Mouse (Mus musculus): ENCODE measurements around the gene Hoxa4. TPM values are rescaled to one million over a fixed set of nuclear protein-coding genes. Genes with fewer than 3 reads are reported as not detected.
A peak's percentile ranks its signal among the peaks of the same experiment; 100 is the strongest.

The Hoxa4 gene
- polyA plus RNA-seq, 1 experiment from 2014 or later = 6.8 TPM

DNA sequence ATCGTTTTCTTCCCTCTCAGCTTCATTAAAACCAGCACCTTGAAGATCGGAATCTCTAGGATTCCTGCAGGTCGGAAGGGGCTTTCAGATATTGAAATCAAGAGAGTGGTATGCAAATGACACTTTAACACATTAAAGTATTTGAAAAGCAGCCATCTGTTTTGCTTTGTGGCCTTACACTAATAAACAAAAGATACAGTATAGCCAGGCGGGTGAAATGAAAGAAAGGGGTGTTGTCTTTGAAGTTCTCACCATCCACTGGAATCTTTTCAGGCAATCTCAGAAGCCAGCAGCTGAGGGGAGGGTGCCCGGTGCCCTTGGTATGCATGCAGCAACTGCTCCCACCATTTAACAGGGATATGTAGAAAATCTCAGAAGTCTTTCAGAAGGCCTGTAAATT lies 37.5 kb downstream of the Hoxa4 start:
- no peak overlapping the region for H3K27ac ChIP-seq (ENCODE audit: low read length)
- H3K4me1 ChIP-seq (ENCODE audit: control insufficient read depth, insufficient read depth, low read length) = peaks cover 11% of the 10 kb centered on the region
- H3K9me3 ChIP-seq (ENCODE audit: control insufficient read depth, low read depth, low read length) = no peaks in the 10 kb centered on the region
- 57% methylated on average over 5 of the region's 5 CpGs for WGBS
- ATAC-seq (ENCODE audit: insufficient number of reproducible peaks, insufficient read depth, low FRiP score, low read depth) = no peak
- no peak overlapping the region for H3K9ac ChIP-seq (replicated peaks; ENCODE audit: low read depth, low read length)
- H3K27me3 ChIP-seq (ENCODE audit: control insufficient read depth, insufficient read depth, low read length) = 0 out of 2 replicates have a peak, but pooled peaks cover 3% of the 10 kb centered on the region
- no peak overlapping the region for H3K4me2 ChIP-seq (replicated peaks; ENCODE audit: low read depth, low read length)
- no peak overlapping the region for H3K4me3 ChIP-seq (ENCODE audit: low read depth, low read length)
- H3K36me3 ChIP-seq (ENCODE audit: control insufficient read depth, insufficient read depth, low read length) = no peaks in the 10 kb centered on the region

DNA sequence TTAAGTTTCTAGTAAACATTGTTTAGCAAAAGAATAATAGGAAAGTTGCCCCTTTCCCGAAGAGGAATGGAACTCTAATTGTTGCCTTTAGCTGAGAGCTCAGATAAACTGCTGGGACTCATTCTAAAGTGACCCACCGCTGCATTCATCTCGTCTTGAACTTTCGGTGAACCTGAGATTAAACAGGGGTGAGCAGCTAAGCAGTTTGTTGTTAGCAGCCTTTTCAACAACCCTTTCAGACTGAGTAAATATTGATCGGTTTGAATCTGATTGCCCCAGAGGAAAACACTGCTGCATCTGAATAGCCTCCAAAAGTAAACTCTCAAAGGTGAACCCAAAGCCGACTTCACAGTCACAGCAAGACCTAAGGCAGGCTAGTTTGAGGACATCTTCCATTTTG lies 38.3 kb downstream of the Hoxa4 start:
- 19% methylated on average over 6 of the region's 6 CpGs for WGBS
- Histone ChIP-seq H3K9ac (replicated peaks; ENCODE audit: low read depth, low read length) (no peak overlapping the region), H3K27ac (ENCODE audit: low read length) (no peak overlapping the region), H3K4me2 (replicated peaks; ENCODE audit: low read depth, low read length) (no peak overlapping the region), H3K4me3 (ENCODE audit: low read depth, low read length) (no peak overlapping the region), H3K4me1 (ENCODE audit: control insufficient read depth, insufficient read depth, low read length) (peaks cover 11% of the 10 kb centered on the region), H3K27me3 (ENCODE audit: control insufficient read depth, insufficient read depth, low read length) (0 out of 2 replicates have a peak, but pooled peaks cover 3% of the 10 kb centered on the region), H3K36me3 (ENCODE audit: control insufficient read depth, insufficient read depth, low read length) (no peaks in the 10 kb centered on the region), H3K9me3 (ENCODE audit: control insufficient read depth, low read depth, low read length) (no peaks in the 10 kb centered on the region)
- ATAC-seq (ENCODE audit: insufficient number of reproducible peaks, insufficient read depth, low FRiP score, low read depth) = no peak

DNA sequence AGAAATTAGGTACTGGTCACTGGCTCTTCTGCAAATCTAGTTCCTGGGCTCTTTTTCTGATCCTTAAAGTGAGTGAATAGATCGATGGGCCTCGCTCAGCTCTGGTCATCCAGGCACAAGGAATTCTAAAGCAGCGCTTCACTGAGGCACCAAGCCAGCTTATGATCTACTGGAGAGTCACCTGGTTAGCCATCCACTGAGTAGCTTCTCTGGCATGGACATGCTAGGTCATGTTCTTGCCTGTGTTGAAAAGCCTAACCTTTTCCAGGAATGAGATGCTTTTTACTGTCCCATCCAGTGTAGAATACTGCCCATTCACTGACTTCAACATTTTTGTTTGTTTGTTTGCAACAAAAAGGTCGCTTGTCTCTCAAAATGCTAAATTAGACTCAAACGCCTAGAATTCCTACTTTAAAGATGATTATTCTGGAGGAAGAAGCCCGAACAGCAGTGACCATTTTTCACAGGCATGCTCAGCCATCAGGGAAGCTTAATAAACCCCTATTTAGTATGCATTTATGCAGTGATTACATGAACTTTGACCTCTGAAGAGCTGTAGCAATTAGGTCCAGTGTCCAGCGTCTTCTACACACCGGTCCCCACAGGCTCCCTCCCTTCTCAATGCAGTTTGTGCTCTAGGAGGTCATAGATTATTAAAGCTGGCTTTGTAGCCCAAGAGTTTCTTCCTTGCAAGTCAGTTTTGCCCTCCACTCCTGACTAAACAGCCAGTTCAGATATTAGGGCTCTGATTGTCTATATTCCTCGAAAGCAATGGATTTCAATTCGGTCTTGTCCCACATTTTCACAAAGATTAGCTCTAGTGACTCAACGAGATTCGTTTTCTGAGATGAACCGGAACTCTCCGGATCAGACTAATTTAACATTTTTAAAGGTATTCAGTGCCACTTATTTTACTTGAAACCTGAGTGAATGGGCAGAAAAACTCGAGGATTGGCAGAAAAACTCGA lies 39.0 kb downstream of the Hoxa4 start:
- H3K9ac ChIP-seq (replicated peaks; ENCODE audit: low read depth, low read length) = no peak overlapping the region
- H3K27ac ChIP-seq (ENCODE audit: low read length) = no peak overlapping the region
- H3K4me3 ChIP-seq (ENCODE audit: low read depth, low read length) = no peak overlapping the region
- WGBS = 36% methylated on average over 16 of the region's 16 CpGs
- H3K36me3 ChIP-seq (ENCODE audit: control insufficient read depth, insufficient read depth, low read length) = no peaks in the 10 kb centered on the region
- H3K4me1 ChIP-seq (ENCODE audit: control insufficient read depth, insufficient read depth, low read length) = peaks cover 9% of the 10 kb centered on the region
- 0 out of 2 replicates have a peak, but pooled peaks cover 3% of the 10 kb centered on the region for H3K27me3 ChIP-seq (ENCODE audit: control insufficient read depth, insufficient read depth, low read length)
- ATAC-seq (ENCODE audit: insufficient number of reproducible peaks, insufficient read depth, low FRiP score, low read depth) = no peak
- no peaks in the 10 kb centered on the region for H3K9me3 ChIP-seq (ENCODE audit: control insufficient read depth, low read depth, low read length)
- H3K4me2 ChIP-seq (replicated peaks; ENCODE audit: low read depth, low read length) = no peak overlapping the region

DNA sequence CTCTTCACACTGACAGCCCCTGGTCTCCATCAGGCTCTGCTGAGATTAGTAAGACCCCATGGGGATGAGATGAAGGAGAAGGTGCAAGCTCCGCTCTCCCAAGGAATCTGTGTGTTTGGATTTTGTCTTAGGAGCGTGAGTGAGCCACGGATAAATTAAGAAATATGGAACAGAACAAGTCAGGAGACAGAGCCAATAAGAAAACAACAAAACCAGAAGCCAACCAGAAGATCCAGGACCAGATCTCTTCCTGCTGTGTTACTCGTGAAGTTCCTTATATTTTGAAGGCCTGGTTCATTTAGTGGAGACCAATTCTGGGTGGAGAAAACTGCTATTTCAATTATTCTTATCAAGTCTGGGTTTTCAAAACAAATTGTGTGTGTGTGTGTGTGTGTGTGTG lies 40.0 kb downstream of the Hoxa4 start:
- 46% methylated on average over 4 of the region's 4 CpGs for WGBS
- H3K27ac ChIP-seq (ENCODE audit: low read length) = no peak overlapping the region
- H3K9ac ChIP-seq (replicated peaks; ENCODE audit: low read depth, low read length) = no peak overlapping the region
- no peak overlapping the region for H3K4me2 ChIP-seq (replicated peaks; ENCODE audit: low read depth, low read length)
- no peak for ATAC-seq (ENCODE audit: insufficient number of reproducible peaks, insufficient read depth, low FRiP score, low read depth)
- no peaks in the 10 kb centered on the region for H3K9me3 ChIP-seq (ENCODE audit: control insufficient read depth, low read depth, low read length)
- 0 out of 2 replicates have a peak, but pooled peaks cover under 1% of the 10 kb centered on the region for H3K27me3 ChIP-seq (ENCODE audit: control insufficient read depth, insufficient read depth, low read length)
- H3K36me3 ChIP-seq (ENCODE audit: control insufficient read depth, insufficient read depth, low read length) = no peaks in the 10 kb centered on the region
- H3K4me1 ChIP-seq (ENCODE audit: control insufficient read depth, insufficient read depth, low read length) = peaks cover 8% of the 10 kb centered on the region
- H3K4me3 ChIP-seq (ENCODE audit: low read depth, low read length) = no peak overlapping the region

DNA sequence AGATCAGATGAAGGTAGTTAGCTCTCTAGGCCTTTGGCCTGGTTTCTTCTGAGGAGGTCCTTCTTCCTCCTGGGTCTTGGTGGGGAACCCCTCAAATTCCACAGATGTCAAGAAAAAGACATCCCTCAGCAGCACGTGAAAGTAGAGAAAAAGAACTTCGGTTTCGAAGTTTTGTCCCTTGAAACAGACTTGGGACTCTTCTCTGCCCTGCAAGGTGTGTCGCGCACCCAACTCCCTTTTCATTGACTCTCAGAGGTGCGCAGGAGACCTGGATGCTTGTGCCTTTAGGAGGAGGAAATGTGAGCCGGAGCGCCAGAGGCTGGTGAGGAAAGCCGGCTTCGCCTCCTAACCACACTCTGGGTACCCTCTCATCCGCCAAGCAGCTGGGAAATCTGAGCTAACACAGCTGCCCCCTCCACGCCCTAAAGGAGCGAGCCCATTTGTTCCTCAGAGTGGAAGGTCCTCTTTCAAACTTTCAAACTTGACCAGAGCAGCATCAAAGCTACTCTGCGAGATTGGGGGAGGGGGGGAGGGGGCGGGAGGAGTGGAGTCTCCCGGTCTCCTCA lies 41.1 kb downstream of the Hoxa4 start:
- ATAC-seq (ENCODE audit: insufficient number of reproducible peaks, insufficient read depth, low FRiP score, low read depth) = no peak
- no peaks in the 10 kb centered on the region for H3K36me3 ChIP-seq (ENCODE audit: control insufficient read depth, insufficient read depth, low read length)
- 11% methylated on average over 16 of the region's 16 CpGs for WGBS
- H3K4me3 ChIP-seq (ENCODE audit: low read depth, low read length) = no peak overlapping the region
- H3K9me3 ChIP-seq (ENCODE audit: control insufficient read depth, low read depth, low read length) = no peaks in the 10 kb centered on the region
- peak overlapping the region; percentile 28; the same call in 1 of the 2 replicates for H3K4me2 ChIP-seq (replicated peaks; ENCODE audit: low read depth, low read length)
- no peak overlapping the region for H3K27ac ChIP-seq (ENCODE audit: low read length)
- no peaks in the 10 kb centered on the region for H3K27me3 ChIP-seq (ENCODE audit: control insufficient read depth, insufficient read depth, low read length)
- peaks cover 8% of the 10 kb centered on the region for H3K4me1 ChIP-seq (ENCODE audit: control insufficient read depth, insufficient read depth, low read length)
- H3K9ac ChIP-seq (replicated peaks; ENCODE audit: low read depth, low read length) = no peak overlapping the region

MicroRNA genes within 50 kb of the gene (microRNA counts, 519-probe panel; counts per million panel counts)
- microRNA mmu-miR-196b = 326 counts per million, percentile 1 among the panel's probes with 10 or more counts

Small RNAs within 50 kb of the gene (microRNA-seq; reads per million reads assigned to microRNA genes)
- 47.9 reads per million, percentile 38 among the genes with 10 or more reads in this experiment for gene Mir196b

Other genes with a start within 250 kb of the Hoxa4 start
- 49.1 and 49.4 TPM in 2 replicates for gene Skap2, start 179.2 kb downstream of the Hoxa4 start, polyA plus RNA-seq (2014; fragmentation: Nextera tagmentation; extraction: Ambion mirVana)
- gene Hoxa1, start 33.4 kb downstream of the Hoxa4 start, polyA plus RNA-seq (2014; fragmentation: Nextera tagmentation; extraction: Ambion mirVana) = 2.1 and 3.0 TPM in 2 replicates
- gene Hoxa2, start 26.9 kb downstream of the Hoxa4 start, polyA plus RNA-seq (2014; fragmentation: Nextera tagmentation; extraction: Ambion mirVana) = 17.4 and 18.5 TPM in 2 replicates
- 4.4 and 4.7 TPM in 2 replicates for gene 5730596B20Rik, start 14.3 kb downstream of the Hoxa4 start, polyA plus RNA-seq (2014; fragmentation: Nextera tagmentation; extraction: Ambion mirVana)
- gene Hoxa5, start 12.8 kb upstream of the Hoxa4 start, polyA plus RNA-seq (2014; fragmentation: Nextera tagmentation; extraction: Ambion mirVana) = 24.4 and 27.1 TPM in 2 replicates
- gene Hoxa6, start 17.0 kb upstream of the Hoxa4 start, polyA plus RNA-seq (2014; fragmentation: Nextera tagmentation; extraction: Ambion mirVana) = 3.4 TPM in 2 replicates
- gene Hoxa3, start 21.6 kb upstream of the Hoxa4 start, polyA plus RNA-seq (2014; fragmentation: Nextera tagmentation; extraction: Ambion mirVana) = 15.5 and 16.0 TPM in 2 replicates
- not detected in 2 replicates for gene Gm28308, start 21.6 kb upstream of the Hoxa4 start, polyA plus RNA-seq (2014; fragmentation: Nextera tagmentation; extraction: Ambion mirVana)
- 13.7 and 13.9 TPM in 2 replicates for gene Hoxa7, start 30.1 kb upstream of the Hoxa4 start, polyA plus RNA-seq (2014; fragmentation: Nextera tagmentation; extraction: Ambion mirVana)
- gene Hoxa9, start 39.3 kb upstream of the Hoxa4 start, polyA plus RNA-seq (2014; fragmentation: Nextera tagmentation; extraction: Ambion mirVana) = 1.5 and 1.9 TPM in 2 replicates
- not detected in 2 replicates for gene Hoxa10, start 49.1 kb upstream of the Hoxa4 start, polyA plus RNA-seq (2014; fragmentation: Nextera tagmentation; extraction: Ambion mirVana)
- gene Hoxa11, start 54.1 kb upstream of the Hoxa4 start, polyA plus RNA-seq (2014; fragmentation: Nextera tagmentation; extraction: Ambion mirVana) = not detected in 2 replicates
- gene Hoxa13, start 69.1 kb upstream of the Hoxa4 start, polyA plus RNA-seq (2014; fragmentation: Nextera tagmentation; extraction: Ambion mirVana) = not detected in 2 replicates
- gene Evx1, start 121.7 kb upstream of the Hoxa4 start, polyA plus RNA-seq (2014; fragmentation: Nextera tagmentation; extraction: Ambion mirVana) = 0.12 and 0.14 TPM in 2 replicates